Mouse (Mus musculus) stomach, postnatal 0 days (tissue): Measurements from ENCODE around the gene Mrps7.

Experiments used
- CTCF ChIP-seq: IDR thresholded peaks from 2 replicates; pipeline ENCODE4 v1.5.1; 2016; ENCODE audit warnings: antibody characterized with exemption, low read depth, mild to moderate bottlenecking, moderate library complexity
- EP300 ChIP-seq: optimal IDR thresholded peaks from 2 replicates; pipeline ENCODE3; 2016; ENCODE audit warnings: antibody characterized with exemption

GRCm38 (mm10) chr11:115654128-115654527 is 50.4 kb downstream of the Mrps7 start:
- TF ChIP-seq CTCF, result no peak
- TF ChIP-seq EP300, result no peak
